Mouse (Mus musculus): Measurements from ENCODE around the gene Csn1s2a.
"Not testable (repeated sequence)": the region's sequence is repeated elsewhere in the genome, so short reads cannot be mapped to it uniquely, and the experiment has no call there.

Gene Csn1s2a

GRCm38 (mm10) chr5:87774267-87774666 is at the start of gene Csn1s2a:
TSS of gene Csn1s2a (plus strand) at chr5:87774567.
- in situ Hi-C loops (cut with MboI, MseI) = no loop called here

- in situ Hi-C loops (cut with MboI, MseI) = no loop called here
These were observed 39.5 kb upstream of the Csn1s2a start for GRCm38 (mm10) chr5:87734821-87735220.

- in situ Hi-C loops (cut with MboI, MseI) = no loop called here
These were observed 20.9 kb upstream of the Csn1s2a start for GRCm38 (mm10) chr5:87753471-87753870.

GRCm38 (mm10) chr5:87764546-87764945 is 9.8 kb upstream of the Csn1s2a start:
- in situ Hi-C loops (cut with MboI, MseI) = no loop called here

GRCm38 (mm10) chr5:87772151-87772550 is 2.2 kb upstream of the Csn1s2a start:
- in situ Hi-C loops (cut with MboI, MseI) = not testable (repeated sequence)

- in situ Hi-C loops (cut with MboI, MseI) = no loop called here
These were observed 8.4 kb downstream of the Csn1s2a start for GRCm38 (mm10) chr5:87782731-87783130.

GRCm38 (mm10) chr5:87807782-87808181 is 33.4 kb downstream of the Csn1s2a start, which contains the start of gene Csn1s2b:
TSS of gene Csn1s2b (plus strand) at chr5:87808082.
- in situ Hi-C loops (cut with MboI, MseI) = no loop called here

GRCm38 (mm10) chr5:87809253-87809652 is 34.9 kb downstream of the Csn1s2a start:
- in situ Hi-C loops (cut with MboI, MseI) = no loop called here

- in situ Hi-C loops (cut with MboI, MseI) = no loop called here
These were observed 51.0 kb downstream of the Csn1s2a start, which contains the start of gene Prr27 for GRCm38 (mm10) chr5:87825386-87825785. TSS of gene Prr27 (plus strand) at chr5:87825686.
